Mouse (Mus musculus) midbrain, embryonic 16.5 days (tissue): ENCODE results near the gene Auts2. TPM values are rescaled to one million over a fixed set of nuclear protein-coding genes. Genes with fewer than 3 reads are reported as not detected.

ENCODE experiments used
- ATAC-seq: fragments of 200-750 bp; cut with Nextera tagmentation; 2 replicates; pipeline ENCODE4 v1.8.0; 2017; ENCODE audit warnings: moderate TSS enrichment
- H3K27ac ChIP-seq: fragments of 300-500 bp; sonication (generic); 2 replicates; pipeline ENCODE4 v1.5.1; 2014; ENCODE audit warnings: mild to moderate bottlenecking, low read length, mixed read lengths
- H3K27me3 ChIP-seq: fragments of 300-500 bp; sonication (generic); 2 replicates; pipeline ENCODE4 v1.6.1; 2014; ENCODE audit warnings: low read depth, low read length, mixed read lengths; ENCODE audit not compliant: control insufficient read depth, insufficient read depth
- H3K36me3 ChIP-seq: fragments of 300-500 bp; sonication (generic); 2 replicates; pipeline ENCODE4 v1.6.1; 2014; ENCODE audit warnings: mild to moderate bottlenecking, low read length, moderate library complexity, mixed read lengths; ENCODE audit not compliant: control insufficient read depth, insufficient read depth
- H3K4me1 ChIP-seq: fragments of 300-500 bp; sonication (generic); 2 replicates; pipeline ENCODE4 v1.6.1; 2014; ENCODE audit warnings: mild to moderate bottlenecking, low read length, mixed read lengths; ENCODE audit not compliant: control insufficient read depth, insufficient read depth
- H3K4me2 ChIP-seq: fragments of 300-500 bp; sonication (generic); 2 replicates; pipeline ENCODE4 v1.6.1; 2014; ENCODE audit warnings: mild to moderate bottlenecking, low read length, mixed read lengths
- H3K4me3 ChIP-seq: fragments of 300-500 bp; sonication (generic); 2 replicates; pipeline ENCODE4 v1.5.1; 2014; ENCODE audit warnings: low read depth, mild to moderate bottlenecking, low read length, moderate library complexity, mixed read lengths
- H3K9ac ChIP-seq: fragments of 300-500 bp; sonication (generic); 2 replicates; pipeline ENCODE4 v1.6.1; 2014; ENCODE audit warnings: low read depth, low read length, mixed read lengths
- H3K9me3 ChIP-seq: fragments of 300-500 bp; sonication (generic); replicated peaks from 2 replicates; pipeline ENCODE4 v1.6.1; 2014; ENCODE audit warnings: mild to moderate bottlenecking, low read length, mixed read lengths; ENCODE audit not compliant: control insufficient read depth, poor library complexity, severe bottlenecking
- WGBS: fragments of 180-500 bp; shearing (Covaris S2); extraction: QIAGEN DNeasy Blood & Tissue Kit; methylation state at CpG from one replicate; pipeline ENCODE4 v1.1.7; 2014; 5-methylcytosine and 5-hydroxymethylcytosine counted together
- polyA plus RNA-seq: library from polyadenylated mRNA; unstranded; fragments of >200 nt; fragmentation: Nextera tagmentation; extraction: Ambion mirVana; gene quantifications from 2 replicates; pipeline ENCODE4 v1.2.1, GENCODE M21; 2015

Gene Auts2
- polyA plus RNA-seq, 1 experiment from 2014 or later: 49.8 TPM

- WGBS: 3% methylated on average over 5 of the region's 5 CpGs
- H3K27ac ChIP-seq: peak overlapping the region; percentile 60; the same call in 1 of the 2 replicates
- peak; percentile 74 for ATAC-seq
- H3K4me3 ChIP-seq: no peak overlapping the region
- H3K4me2 ChIP-seq: no peak overlapping the region
- H3K9ac ChIP-seq: no peak overlapping the region
- no peaks in the 10 kb centered on the region for H3K36me3 ChIP-seq
- H3K9me3 ChIP-seq: no peaks in the 10 kb centered on the region
- H3K4me1 ChIP-seq: peaks cover 22% of the 10 kb centered on the region
- H3K27me3 ChIP-seq: no peaks in the 10 kb centered on the region
Observed at GRCm38 (mm10) chr5:131575086-131575514, 968.0 kb downstream of the Auts2 start.

GRCm38 (mm10) chr5:131574469-131575085, 968.6 kb downstream of the Auts2 start:
- H3K27ac ChIP-seq: no peak overlapping the region
- 39% methylated on average over 16 of the region's 16 CpGs for WGBS

GRCm38 (mm10) chr5:131573296-131574177, 969.6 kb downstream of the Auts2 start:
- H3K9me3 ChIP-seq: no peaks in the 10 kb centered on the region
- ATAC-seq: peak; percentile 60; the same call in 1 of the 2 replicates
- H3K4me3 ChIP-seq: no peak overlapping the region
- H3K27ac ChIP-seq: no peak overlapping the region
- H3K4me1 ChIP-seq: peaks cover 22% of the 10 kb centered on the region
- H3K4me2 ChIP-seq: no peak overlapping the region
- H3K36me3 ChIP-seq: no peaks in the 10 kb centered on the region
- no peak overlapping the region for H3K9ac ChIP-seq
- WGBS: 74% methylated on average over 18 of the region's 18 CpGs
- H3K27me3 ChIP-seq: no peaks in the 10 kb centered on the region

More at GRCm38 (mm10) chr5:131574469-131575085, 968.6 kb downstream of the Auts2 start:
- no peaks in the 10 kb centered on the region for H3K9me3 ChIP-seq
- no peaks in the 10 kb centered on the region for H3K36me3 ChIP-seq
- peaks cover 22% of the 10 kb centered on the region for H3K4me1 ChIP-seq
- H3K4me2 ChIP-seq: no peak overlapping the region
- H3K4me3 ChIP-seq: no peak overlapping the region
- ATAC-seq: peak; percentile 38; the same call in 1 of the 2 replicates
- H3K9ac ChIP-seq: no peak overlapping the region
- no peaks in the 10 kb centered on the region for H3K27me3 ChIP-seq

DNA sequence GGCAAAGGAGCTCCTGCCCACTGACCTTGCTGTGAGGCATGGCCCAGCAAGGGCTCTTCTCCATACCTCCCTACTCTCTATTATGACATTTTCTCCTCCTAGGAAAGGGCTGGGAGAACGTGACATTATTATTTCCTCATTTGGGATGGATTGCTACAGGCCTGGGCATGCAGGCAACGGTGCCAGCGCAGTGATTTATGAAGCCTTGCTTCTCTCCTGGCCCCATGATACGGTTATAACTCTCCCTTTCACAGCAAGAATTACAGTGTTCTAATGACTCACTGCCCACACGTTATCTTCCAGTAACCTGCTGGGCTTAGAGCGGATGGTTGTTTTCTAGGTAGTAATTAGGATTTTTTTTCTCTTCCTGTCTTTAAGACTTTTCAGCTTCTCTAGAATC, 977.1 kb downstream of the Auts2 start:
- Histone ChIP-seq H3K9me3 (no peaks in the 10 kb centered on the region), H3K36me3 (no peaks in the 10 kb centered on the region), H3K4me2 (no peak overlapping the region), H3K4me3 (no peak overlapping the region), H3K9ac (no peak overlapping the region), H3K27ac (no peak overlapping the region), H3K4me1 (peaks cover 13% of the 10 kb centered on the region), H3K27me3 (no peaks in the 10 kb centered on the region)
- no peak for ATAC-seq
- 67% methylated on average over 6 of the region's 6 CpGs for WGBS

GRCm38 (mm10) chr5:131563630-131564252, 979.4 kb downstream of the Auts2 start:
- no peaks in the 10 kb centered on the region for H3K27me3 ChIP-seq
- no peak overlapping the region for H3K4me2 ChIP-seq
- no peak overlapping the region for H3K4me3 ChIP-seq
- no peak for ATAC-seq
- 62% methylated on average over 5 of the region's 5 CpGs for WGBS
- no peaks in the 10 kb centered on the region for H3K36me3 ChIP-seq
- no peak overlapping the region for H3K9ac ChIP-seq
- peaks cover 13% of the 10 kb centered on the region for H3K4me1 ChIP-seq
- no peaks in the 10 kb centered on the region for H3K9me3 ChIP-seq
- H3K27ac ChIP-seq: no peak overlapping the region

GRCm38 (mm10) chr5:131560773-131561560, 982.2 kb downstream of the Auts2 start:
- Histone ChIP-seq H3K4me3 (no peak overlapping the region), H3K4me2 (no peak overlapping the region), H3K36me3 (no peaks in the 10 kb centered on the region), H3K4me1 (peaks cover 22% of the 10 kb centered on the region), H3K27ac (no peak overlapping the region), H3K9ac (no peak overlapping the region), H3K9me3 (no peaks in the 10 kb centered on the region), H3K27me3 (no peaks in the 10 kb centered on the region)
- 83% methylated on average over 5 of the region's 5 CpGs for WGBS
- ATAC-seq: no peak

GRCm38 (mm10) chr5:131558403-131559174, 984.6 kb downstream of the Auts2 start:
- Histone ChIP-seq H3K4me3 (no peak overlapping the region), H3K4me1 (peaks cover 22% of the 10 kb centered on the region), H3K9ac (no peak overlapping the region), H3K27ac (peak overlapping the region; percentile 56; the same call in 1 of the 2 replicates), H3K36me3 (no peaks in the 10 kb centered on the region), H3K27me3 (no peaks in the 10 kb centered on the region), H3K4me2 (no peak overlapping the region), H3K9me3 (no peaks in the 10 kb centered on the region)
- ATAC-seq: no peak
- WGBS: 47% methylated on average over 8 of the region's 8 CpGs
